Mouse (Mus musculus): ENCODE data around the gene Adam15. TPM values are rescaled to one million over a fixed set of nuclear protein-coding genes. Genes with fewer than 3 reads are reported as not detected.

The Adam15 gene
- 61.5 and 73.6 TPM in 2 replicates for polyA plus RNA-seq (2015; fragmentation: Nextera tagmentation; extraction: Ambion mirVana)

DNA sequence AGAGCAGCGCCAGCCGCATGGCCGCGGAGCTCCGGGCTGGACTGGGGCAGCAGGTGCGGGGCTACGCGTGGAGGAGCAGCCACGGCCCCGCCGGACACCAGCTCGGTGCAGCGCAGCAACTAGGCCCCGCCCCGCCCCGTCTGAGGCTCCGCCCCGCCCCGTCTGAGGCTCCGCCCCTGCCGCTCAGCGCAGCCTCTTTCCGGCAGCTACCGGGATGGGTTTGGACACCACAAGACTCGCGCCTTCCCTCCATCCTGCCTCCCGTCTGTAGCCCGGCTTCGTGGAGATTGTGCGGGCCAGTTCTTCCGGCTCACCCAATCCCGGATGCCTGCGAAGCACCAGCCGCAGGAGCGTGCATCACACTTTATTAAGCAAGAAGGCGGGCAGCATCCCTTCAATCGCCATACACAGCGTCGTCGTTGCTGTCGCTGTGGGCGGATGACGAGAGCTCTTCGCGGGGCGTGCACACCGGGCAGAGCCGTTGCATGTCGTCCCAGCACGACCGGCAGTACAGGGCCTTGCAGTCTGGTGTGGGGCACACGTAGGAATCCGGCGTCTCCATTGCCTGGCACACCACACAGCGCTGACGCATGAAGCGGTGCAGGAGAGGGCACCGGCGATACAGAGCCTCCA lies at the start of gene Adam15:
Gene Adam15, minus strand, starts transcription at position 128 of the 633 bp plus-strand sequence.
- H3K9ac ChIP-seq (ENCODE audit: low read length): peak within 1 kb of the TSS; percentile 79
- H3K4me2 ChIP-seq (ENCODE audit: low read depth, low read length): peak within 1 kb of the TSS; percentile 99
- H3K9me3 ChIP-seq (replicated peaks; ENCODE audit: control insufficient read depth, low read length): no peaks in the 10 kb centered on the region
- H3K4me3 ChIP-seq (ENCODE audit: low read length): peak within 1 kb of the TSS; percentile 86
- WGBS: under 1% methylated on average over 59 of the region's 59 CpGs
- peaks cover 8% of the 10 kb centered on the region for H3K4me1 ChIP-seq (ENCODE audit: control insufficient read depth, insufficient read depth, low read length)
- peaks cover 16% of the 10 kb centered on the region for H3K27me3 ChIP-seq (ENCODE audit: control insufficient read depth, insufficient read depth, low read length)
- peak; percentile 83 for ATAC-seq (replicated peaks; ENCODE audit: extremely low read depth, insufficient read depth, low FRiP score)
- H3K27ac ChIP-seq (ENCODE audit: low read length): peak within 1 kb of the TSS; percentile 73
- no peaks in the 10 kb centered on the region; the same call in 1 of the 2 replicates for H3K36me3 ChIP-seq (ENCODE audit: control insufficient read depth, insufficient read depth)

DNA sequence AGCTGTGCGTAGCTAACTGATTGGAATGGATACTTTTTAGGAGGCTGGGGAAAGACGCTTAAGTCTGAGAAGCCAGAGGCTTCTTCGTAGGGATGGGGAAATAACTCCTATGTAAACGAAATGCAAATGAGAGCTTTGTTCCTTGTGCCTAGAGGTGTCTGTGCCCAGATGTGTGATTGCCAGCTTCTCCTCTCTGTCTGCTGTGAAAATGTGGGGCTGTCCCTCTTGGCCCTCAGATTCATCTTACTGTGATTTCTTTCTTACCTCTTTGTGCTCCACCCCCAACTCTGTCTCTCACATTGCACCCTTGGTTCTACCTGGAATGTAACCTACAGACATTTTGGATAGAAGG lies 46.8 kb upstream of the Adam15 start:
- Histone ChIP-seq H3K4me3 (ENCODE audit: low read length) (peak overlapping the region; percentile 77), H3K27me3 (ENCODE audit: control insufficient read depth, insufficient read depth, low read length) (no peaks in the 10 kb centered on the region), H3K9me3 (replicated peaks; ENCODE audit: control insufficient read depth, low read length) (no peaks in the 10 kb centered on the region), H3K4me1 (ENCODE audit: control insufficient read depth, insufficient read depth, low read length) (peaks cover 15% of the 10 kb centered on the region), H3K36me3 (ENCODE audit: control insufficient read depth, insufficient read depth) (no peaks in the 10 kb centered on the region), H3K9ac (ENCODE audit: low read length) (peak overlapping the region; percentile 74), H3K4me2 (ENCODE audit: low read depth, low read length) (peak overlapping the region; percentile 90), H3K27ac (ENCODE audit: low read length) (peak overlapping the region; percentile 97)
- ATAC-seq (replicated peaks; ENCODE audit: extremely low read depth, insufficient read depth, low FRiP score): no peak
- WGBS: 0% methylated on average over 4 of the region's 4 CpGs

DNA sequence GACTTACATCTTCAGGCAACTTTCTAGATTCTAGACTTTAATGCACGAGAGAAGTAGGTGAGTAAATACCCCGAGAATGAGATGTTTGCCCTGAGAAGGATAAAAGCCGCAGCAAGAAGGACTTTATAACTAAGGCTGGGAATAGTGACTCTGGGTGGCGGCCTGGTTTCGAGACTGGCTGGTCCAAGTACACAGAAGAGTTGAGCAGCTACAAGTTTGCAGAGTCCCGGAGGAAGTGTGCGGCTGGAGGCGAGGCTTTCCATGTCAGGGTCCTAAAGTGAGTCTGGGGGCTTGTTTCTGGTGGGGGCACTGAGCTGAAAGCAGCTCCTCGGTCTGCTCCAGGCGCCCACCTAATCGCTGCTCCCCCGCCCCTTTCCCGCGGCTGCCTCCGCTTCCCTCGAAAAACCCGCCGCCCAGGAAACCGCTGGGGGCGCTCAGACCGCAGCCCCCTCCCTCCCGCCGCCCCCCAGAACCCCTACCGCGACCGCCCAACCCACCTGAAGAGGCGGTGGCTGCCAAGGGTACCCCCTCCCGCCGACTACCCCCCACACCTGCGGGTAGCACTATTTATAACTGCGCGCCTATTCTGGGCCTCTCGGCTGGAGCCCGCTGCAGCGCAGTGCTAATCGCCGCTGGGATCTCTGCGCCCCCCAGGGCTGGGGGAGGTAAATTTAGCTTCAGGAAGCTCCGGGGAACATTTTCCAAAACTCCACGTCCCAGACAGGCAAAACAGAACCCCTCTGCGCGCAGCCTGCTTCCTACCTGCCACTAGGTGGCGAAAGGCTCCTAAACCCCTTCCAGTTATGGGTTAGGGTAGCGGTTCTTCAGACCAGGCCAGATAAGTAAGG lies 46.2 kb upstream of the Adam15 start:
- no peak for ATAC-seq (replicated peaks; ENCODE audit: extremely low read depth, insufficient read depth, low FRiP score)
- peak overlapping the region; percentile 74 for H3K9ac ChIP-seq (ENCODE audit: low read length)
- H3K4me2 ChIP-seq (ENCODE audit: low read depth, low read length): peak overlapping the region; percentile 90
- H3K36me3 ChIP-seq (ENCODE audit: control insufficient read depth, insufficient read depth): no peaks in the 10 kb centered on the region
- no peaks in the 10 kb centered on the region for H3K9me3 ChIP-seq (replicated peaks; ENCODE audit: control insufficient read depth, low read length)
- peak overlapping the region; percentile 77 for H3K4me3 ChIP-seq (ENCODE audit: low read length)
- WGBS: under 1% methylated on average over 44 of the region's 44 CpGs
- no peaks in the 10 kb centered on the region for H3K27me3 ChIP-seq (ENCODE audit: control insufficient read depth, insufficient read depth, low read length)
- H3K4me1 ChIP-seq (ENCODE audit: control insufficient read depth, insufficient read depth, low read length): peaks cover 18% of the 10 kb centered on the region
- peak overlapping the region; percentile 97 for H3K27ac ChIP-seq (ENCODE audit: low read length)

DNA sequence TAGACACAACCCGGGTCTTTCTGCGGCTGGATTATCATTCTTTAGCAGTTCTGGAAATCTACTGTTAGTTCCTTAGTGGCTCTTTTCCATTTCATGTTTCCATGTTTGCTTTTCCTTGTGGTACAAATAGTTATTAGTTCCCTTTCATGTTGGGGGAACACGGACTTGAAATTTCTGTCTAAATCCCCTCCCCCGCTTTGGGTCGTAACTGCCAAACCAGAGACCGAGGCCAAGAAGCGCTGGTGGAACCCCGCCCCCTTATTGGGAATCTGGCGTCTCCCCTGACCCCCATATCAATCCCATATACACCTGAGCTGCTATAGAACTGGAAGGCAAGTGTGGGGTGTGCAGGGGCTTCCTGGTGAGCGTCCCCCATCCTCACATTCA lies 45.6 kb upstream of the Adam15 start:
- Histone ChIP-seq H3K9ac (ENCODE audit: low read length) (peak overlapping the region; percentile 78), H3K9me3 (replicated peaks; ENCODE audit: control insufficient read depth, low read length) (no peaks in the 10 kb centered on the region), H3K4me2 (ENCODE audit: low read depth, low read length) (peak overlapping the region; percentile 90), H3K4me1 (ENCODE audit: control insufficient read depth, insufficient read depth, low read length) (peaks cover 24% of the 10 kb centered on the region), H3K27ac (ENCODE audit: low read length) (peak overlapping the region; percentile 97), H3K36me3 (ENCODE audit: control insufficient read depth, insufficient read depth) (no peaks in the 10 kb centered on the region), H3K4me3 (ENCODE audit: low read length) (peak overlapping the region; percentile 77), H3K27me3 (ENCODE audit: control insufficient read depth, insufficient read depth, low read length) (no peaks in the 10 kb centered on the region)
- WGBS: 5% methylated on average over 10 of the region's 10 CpGs
- no peak for ATAC-seq (replicated peaks; ENCODE audit: extremely low read depth, insufficient read depth, low FRiP score)

DNA sequence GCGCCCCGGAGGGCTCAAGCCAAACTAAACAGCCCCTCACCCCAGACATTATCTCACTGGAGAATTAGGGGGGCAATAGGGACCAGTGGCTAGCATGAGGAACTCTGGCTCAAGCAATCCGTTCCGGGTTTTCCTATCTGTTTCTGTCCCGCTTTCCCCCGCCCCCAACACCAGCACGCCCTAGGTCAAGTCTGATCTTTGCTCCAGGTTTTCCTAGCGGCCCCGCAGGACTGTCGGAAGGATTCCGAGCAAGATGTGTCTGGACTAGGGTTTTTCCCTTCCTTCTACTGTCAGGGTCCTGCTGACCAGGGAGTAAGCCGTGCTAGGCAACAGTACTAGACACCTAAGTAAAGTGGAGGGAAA lies 45.1 kb upstream of the Adam15 start:
- Histone ChIP-seq H3K27me3 (ENCODE audit: control insufficient read depth, insufficient read depth, low read length) (no peaks in the 10 kb centered on the region), H3K9ac (ENCODE audit: low read length) (peak overlapping the region; percentile 78), H3K4me3 (ENCODE audit: low read length) (peak overlapping the region; percentile 77), H3K36me3 (ENCODE audit: control insufficient read depth, insufficient read depth) (no peaks in the 10 kb centered on the region), H3K27ac (ENCODE audit: low read length) (peak overlapping the region; percentile 97), H3K9me3 (replicated peaks; ENCODE audit: control insufficient read depth, low read length) (no peaks in the 10 kb centered on the region), H3K4me2 (ENCODE audit: low read depth, low read length) (peak overlapping the region; percentile 90), H3K4me1 (ENCODE audit: control insufficient read depth, insufficient read depth, low read length) (peaks cover 28% of the 10 kb centered on the region)
- peak; percentile 6 for ATAC-seq (replicated peaks; ENCODE audit: extremely low read depth, insufficient read depth, low FRiP score)
- under 1% methylated on average over 11 of the region's 12 CpGs for WGBS

DNA sequence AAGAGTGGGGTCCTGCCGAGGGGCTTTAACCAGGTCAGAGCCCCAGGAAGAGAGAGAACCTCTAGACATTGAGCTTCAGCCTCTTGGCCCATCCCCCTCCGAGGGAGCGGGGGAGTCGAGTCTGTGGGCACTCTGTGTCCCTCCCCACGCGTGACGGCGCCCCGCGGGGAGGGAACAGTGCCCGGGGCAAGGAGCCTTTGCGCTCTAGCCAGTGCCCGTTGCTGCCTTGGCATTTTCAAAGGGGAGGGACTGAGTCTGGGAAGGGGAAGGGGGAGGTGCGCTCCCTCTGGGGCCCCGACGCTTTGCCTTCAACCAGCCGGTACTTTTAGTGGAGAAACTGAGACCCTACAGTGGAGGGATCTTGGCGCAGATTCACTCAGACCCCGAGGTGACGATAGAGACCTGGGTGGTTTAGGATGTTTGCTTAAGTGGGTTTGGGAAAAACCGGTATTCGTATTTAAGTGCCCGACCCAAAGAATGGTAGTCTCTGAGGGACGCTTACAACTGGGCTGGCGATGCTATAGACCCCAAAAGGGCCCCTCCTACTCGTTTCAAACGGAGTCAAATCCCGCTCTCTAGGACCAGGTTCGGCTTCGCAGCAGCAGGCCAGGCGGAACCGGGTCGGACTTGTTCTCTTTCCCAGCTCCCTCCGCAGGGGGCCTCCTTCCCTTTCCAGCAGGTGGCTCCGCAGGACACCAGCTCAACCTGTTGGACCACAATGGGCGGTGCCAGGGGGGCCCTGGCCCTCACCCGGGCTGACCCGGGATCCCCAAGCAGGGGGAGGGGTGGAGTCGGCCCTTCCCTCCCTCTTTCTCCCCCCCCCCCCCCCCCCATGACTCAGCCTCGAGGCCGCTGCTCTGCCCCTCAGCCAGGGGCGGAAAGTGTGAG lies 44.5 kb upstream of the Adam15 start, which contains the start of gene Zbtb7b:
Gene Zbtb7b, minus strand, starts transcription at position 771 of the 888 bp plus-strand sequence.
- Histone ChIP-seq H3K4me2 (ENCODE audit: low read depth, low read length) (peak within 1 kb of the TSS; percentile 90), H3K36me3 (ENCODE audit: control insufficient read depth, insufficient read depth) (no peaks in the 10 kb centered on the region), H3K9ac (ENCODE audit: low read length) (peak within 1 kb of the TSS; percentile 78), H3K9me3 (replicated peaks; ENCODE audit: control insufficient read depth, low read length) (no peaks in the 10 kb centered on the region), H3K4me3 (ENCODE audit: low read length) (peak within 1 kb of the TSS; percentile 77), H3K4me1 (ENCODE audit: control insufficient read depth, insufficient read depth, low read length) (peaks cover 28% of the 10 kb centered on the region), H3K27me3 (ENCODE audit: control insufficient read depth, insufficient read depth, low read length) (no peaks in the 10 kb centered on the region), H3K27ac (ENCODE audit: low read length) (peak within 1 kb of the TSS; percentile 97)
- peak; percentile 61 for ATAC-seq (replicated peaks; ENCODE audit: extremely low read depth, insufficient read depth, low FRiP score)
- under 1% methylated on average over 40 of the region's 42 CpGs for WGBS

DNA sequence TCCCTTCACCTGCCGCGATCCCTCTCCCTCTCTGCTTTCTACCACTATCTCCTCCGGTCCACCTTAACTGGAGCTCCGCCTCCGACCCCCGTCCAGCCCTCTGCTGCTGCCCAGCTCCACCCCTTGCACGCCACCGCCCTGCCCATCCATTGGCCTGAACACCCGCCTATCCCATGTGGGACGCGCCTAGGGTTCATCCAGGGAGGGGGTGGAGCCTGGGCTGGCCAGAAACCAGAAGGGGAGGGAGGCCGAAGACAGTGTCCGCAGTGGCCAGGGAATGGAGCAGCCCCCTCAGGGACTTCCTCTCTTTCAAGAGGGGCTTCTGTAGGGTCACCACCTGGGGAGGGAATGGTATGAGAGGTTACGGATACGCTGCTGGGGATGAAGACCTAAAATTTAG lies 43.8 kb upstream of the Adam15 start:
- no peaks in the 10 kb centered on the region for H3K9me3 ChIP-seq (replicated peaks; ENCODE audit: control insufficient read depth, low read length)
- WGBS: under 1% methylated on average over 15 of the region's 15 CpGs
- H3K36me3 ChIP-seq (ENCODE audit: control insufficient read depth, insufficient read depth): no peaks in the 10 kb centered on the region
- H3K27me3 ChIP-seq (ENCODE audit: control insufficient read depth, insufficient read depth, low read length): no peaks in the 10 kb centered on the region
- peak overlapping the region; percentile 88 for H3K9ac ChIP-seq (ENCODE audit: low read length)
- ATAC-seq (replicated peaks; ENCODE audit: extremely low read depth, insufficient read depth, low FRiP score): peak; percentile 93
- H3K4me2 ChIP-seq (ENCODE audit: low read depth, low read length): peak overlapping the region; percentile 90
- H3K4me3 ChIP-seq (ENCODE audit: low read length): peak overlapping the region; percentile 77
- H3K4me1 ChIP-seq (ENCODE audit: control insufficient read depth, insufficient read depth, low read length): peaks cover 28% of the 10 kb centered on the region
- H3K27ac ChIP-seq (ENCODE audit: low read length): peak overlapping the region; percentile 97

DNA sequence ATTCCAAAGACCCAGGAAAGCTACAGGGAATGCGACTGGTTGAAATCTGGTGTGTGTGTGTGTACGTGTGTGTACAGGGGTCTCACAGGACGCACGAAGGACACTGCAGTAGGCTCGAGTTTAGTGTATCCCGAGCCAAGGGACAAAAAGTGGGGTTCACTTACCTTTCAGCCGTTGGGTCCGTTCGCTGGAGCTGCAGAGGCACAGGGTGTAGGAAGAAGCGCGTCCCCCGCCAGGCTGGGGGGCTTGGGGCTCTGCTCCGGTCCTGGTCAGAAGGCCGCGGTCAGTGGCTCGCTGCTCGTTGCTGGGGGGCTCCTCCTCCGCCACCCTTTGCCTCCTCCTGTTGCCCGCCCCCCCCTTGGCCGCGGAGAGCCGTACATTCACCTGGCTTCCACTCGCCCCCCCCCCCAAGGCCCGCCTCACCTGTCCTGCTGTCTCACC lies 43.1 kb upstream of the Adam15 start:
- H3K27me3 ChIP-seq (ENCODE audit: control insufficient read depth, insufficient read depth, low read length): no peaks in the 10 kb centered on the region
- no peaks in the 10 kb centered on the region for H3K36me3 ChIP-seq (ENCODE audit: control insufficient read depth, insufficient read depth)
- ATAC-seq (replicated peaks; ENCODE audit: extremely low read depth, insufficient read depth, low FRiP score): no peak
- under 1% methylated on average over 22 of the region's 24 CpGs for WGBS
- H3K4me3 ChIP-seq (ENCODE audit: low read length): peak overlapping the region; percentile 77
- no peaks in the 10 kb centered on the region for H3K9me3 ChIP-seq (replicated peaks; ENCODE audit: control insufficient read depth, low read length)
- H3K4me1 ChIP-seq (ENCODE audit: control insufficient read depth, insufficient read depth, low read length): peaks cover 28% of the 10 kb centered on the region
- H3K4me2 ChIP-seq (ENCODE audit: low read depth, low read length): peak overlapping the region; percentile 90
- peak overlapping the region; percentile 73 for H3K27ac ChIP-seq (ENCODE audit: low read length)
- peak overlapping the region; percentile 88 for H3K9ac ChIP-seq (ENCODE audit: low read length)
